Mouse (Mus musculus) heart, embryonic 11.5 days (tissue): ENCODE measurements at regions not wholly inside any gene's neighbourhood (a gene's known extent, or its start where the extent isn't known, plus 50 kb on each side); places are given as distances from the start of the nearest gene placed in this dataset.

Experiments
- ATAC-seq: fragments of 200-750 bp; cut with Nextera tagmentation; replicated peaks from 2 replicates; pipeline ENCODE4 v1.8.0; 2017; ENCODE audit warnings: moderate library complexity; ENCODE audit not compliant: insufficient number of reproducible peaks, low FRiP score, low TSS enrichment
- H3K27ac ChIP-seq: fragments of 300-500 bp; sonication (generic); 2 replicates; pipeline ENCODE4 v1.5.1; 2014; ENCODE audit warnings: mild to moderate bottlenecking, low read depth, low read length
- H3K27me3 ChIP-seq: fragments of 300-500 bp; sonication (generic); 2 replicates; pipeline ENCODE4 v1.6.1; 2014; ENCODE audit warnings: mild to moderate bottlenecking, low read length, mixed read lengths; ENCODE audit not compliant: control insufficient read depth, insufficient read depth
- H3K36me3 ChIP-seq: fragments of 300-500 bp; sonication (generic); 2 replicates; pipeline ENCODE4 v1.6.1; 2014; ENCODE audit warnings: mild to moderate bottlenecking, low read length, moderate library complexity, mixed read lengths; ENCODE audit not compliant: control insufficient read depth, insufficient read depth
- H3K4me1 ChIP-seq: fragments of 300-500 bp; sonication (generic); 2 replicates; pipeline ENCODE4 v1.6.1; 2014; ENCODE audit warnings: low read length; ENCODE audit not compliant: control insufficient read depth, insufficient read depth
- H3K4me2 ChIP-seq: fragments of 300-500 bp; sonication (generic); 2 replicates; pipeline ENCODE4 v1.6.1; 2014; ENCODE audit warnings: mild to moderate bottlenecking, moderate library complexity
- H3K4me3 ChIP-seq: fragments of 300-500 bp; sonication (generic); 2 replicates; pipeline ENCODE4 v1.5.1; 2014; ENCODE audit warnings: low read depth, low read length
- H3K9ac ChIP-seq: fragments of 300-500 bp; sonication (generic); 2 replicates; pipeline ENCODE4 v1.6.1; 2014; ENCODE audit warnings: mild to moderate bottlenecking, low read depth, low read length, moderate library complexity
- H3K9me3 ChIP-seq: fragments of 300-500 bp; sonication (generic); replicated peaks from 2 replicates; pipeline ENCODE4 v1.6.1; 2016; ENCODE audit warnings: low read length; ENCODE audit not compliant: control insufficient read depth
- whole genome bisulfite sequencing: fragments of 180-500 bp; shearing (Covaris S2); extraction: QIAGEN DNeasy Blood & Tissue Kit; methylation state at CpG from one replicate; pipeline ENCODE4 v1.1.7; 2014; ENCODE audit not compliant: insufficient replicate concordance; 5-methylcytosine and 5-hydroxymethylcytosine counted together

GRCm38 (mm10) chr15:62230773-62231172 lies 1308.0 kb upstream of the A1bg start:
- Histone ChIP-seq H3K9me3 (no peaks in the 10 kb centered on the region), H3K4me2 (no peak overlapping the region), H3K27ac (no peak overlapping the region), H3K27me3 (no peaks in the 10 kb centered on the region), H3K36me3 (no peaks in the 10 kb centered on the region), H3K9ac (no peak overlapping the region), H3K4me1 (0 out of 2 replicates have a peak, but pooled peaks cover 5% of the 10 kb centered on the region), H3K4me3 (no peak overlapping the region)
- WGBS = 52% methylated on average over 5 of the region's 5 CpGs
- ATAC-seq = peak; percentile 73

GRCm38 (mm10) chr15:62229491-62230283 lies 1306.9 kb upstream of the A1bg start:
- ATAC-seq = 0 out of 2 replicates have a peak, but pooled peaks have one; percentile 39
- no peak overlapping the region for H3K4me3 ChIP-seq
- H3K36me3 ChIP-seq = no peaks in the 10 kb centered on the region
- no peak overlapping the region for H3K27ac ChIP-seq
- no peak overlapping the region for H3K4me2 ChIP-seq
- H3K9me3 ChIP-seq = no peaks in the 10 kb centered on the region
- H3K27me3 ChIP-seq = no peaks in the 10 kb centered on the region
- no peak overlapping the region for H3K9ac ChIP-seq
- whole genome bisulfite sequencing = 70% methylated on average over 8 of the region's 8 CpGs
- H3K4me1 ChIP-seq = 0 out of 2 replicates have a peak, but pooled peaks cover 5% of the 10 kb centered on the region

DNA sequence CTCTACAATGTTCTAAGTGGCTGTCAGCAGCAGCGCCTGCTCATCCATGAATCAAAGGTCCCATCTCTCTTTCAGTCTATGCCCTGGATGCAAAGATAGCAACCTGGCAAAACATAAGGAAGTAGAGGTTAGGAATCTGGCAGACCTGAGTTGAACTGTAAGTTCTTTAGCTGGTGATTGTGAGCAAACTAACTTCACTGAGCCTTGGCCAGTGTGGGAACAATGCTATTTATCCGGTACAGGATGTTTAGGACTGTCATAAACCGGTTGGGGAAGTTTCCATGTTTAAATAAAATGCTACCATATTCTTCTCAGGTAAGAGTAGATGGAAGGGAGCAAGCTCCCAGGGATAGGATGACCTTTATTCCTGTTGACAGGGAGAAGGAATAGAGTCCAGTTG lies 1306.2 kb upstream of the A1bg start:
- Histone ChIP-seq H3K4me1 (0 out of 2 replicates have a peak, but pooled peaks cover 5% of the 10 kb centered on the region), H3K36me3 (no peaks in the 10 kb centered on the region), H3K4me2 (no peak overlapping the region), H3K9me3 (no peaks in the 10 kb centered on the region), H3K27ac (no peak overlapping the region), H3K9ac (no peak overlapping the region), H3K4me3 (no peak overlapping the region), H3K27me3 (no peaks in the 10 kb centered on the region)
- ATAC-seq = no peak
- WGBS = 86% methylated on average over 3 of the region's 3 CpGs

DNA sequence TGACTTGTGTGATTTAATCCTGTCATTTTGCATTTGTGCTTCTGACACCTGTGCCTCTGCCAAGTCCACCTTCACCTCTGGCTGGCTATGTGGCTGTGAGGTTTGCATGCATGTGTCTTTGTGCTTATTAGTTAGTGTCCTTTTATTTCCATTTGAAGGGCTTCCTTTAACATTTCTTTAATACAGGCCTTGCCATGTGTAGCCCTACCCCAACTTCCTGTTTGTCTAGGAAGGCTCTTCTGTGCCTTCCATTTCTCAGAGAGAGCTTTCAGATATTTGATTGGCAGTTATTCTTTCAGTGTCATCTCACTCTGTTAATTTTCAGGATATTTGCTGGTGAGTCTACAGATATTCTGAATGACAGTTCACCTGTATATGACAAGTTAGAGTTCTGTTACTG lies 1302.0 kb upstream of the A1bg start:
- Histone ChIP-seq H3K9me3 (no peaks in the 10 kb centered on the region), H3K27me3 (no peaks in the 10 kb centered on the region), H3K4me2 (no peak overlapping the region), H3K27ac (no peak overlapping the region), H3K4me1 (peaks cover 19% of the 10 kb centered on the region), H3K9ac (no peak overlapping the region), H3K36me3 (no peaks in the 10 kb centered on the region), H3K4me3 (no peak overlapping the region)
- no peak for ATAC-seq

- H3K9ac ChIP-seq = no peak overlapping the region
- no peak for ATAC-seq
Observed at GRCm38 (mm10) chr15:62224191-62224590, 1301.4 kb upstream of the A1bg start.

GRCm38 (mm10) chr15:62223156-62223840 lies 1300.5 kb upstream of the A1bg start:
- WGBS = 48% methylated on average over 6 of the region's 6 CpGs
- Histone ChIP-seq H3K4me2 (no peak overlapping the region; the same call in 1 of the 2 replicates), H3K4me3 (no peak overlapping the region), H3K27ac (peak overlapping the region; percentile 54), H3K36me3 (no peaks in the 10 kb centered on the region), H3K27me3 (no peaks in the 10 kb centered on the region), H3K9ac (no peak overlapping the region; the same call in 1 of the 2 replicates), H3K4me1 (peaks cover 19% of the 10 kb centered on the region), H3K9me3 (no peaks in the 10 kb centered on the region)
- no peak; the same call in 1 of the 2 replicates for ATAC-seq

More at GRCm38 (mm10) chr15:62224191-62224590, 1301.4 kb upstream of the A1bg start:
- Histone ChIP-seq H3K27me3 (no peaks in the 10 kb centered on the region), H3K27ac (no peak overlapping the region), H3K36me3 (no peaks in the 10 kb centered on the region), H3K4me1 (peaks cover 19% of the 10 kb centered on the region), H3K4me2 (no peak overlapping the region), H3K9me3 (no peaks in the 10 kb centered on the region), H3K4me3 (no peak overlapping the region)
- 83% methylated on average over 3 of the region's 3 CpGs for WGBS

DNA sequence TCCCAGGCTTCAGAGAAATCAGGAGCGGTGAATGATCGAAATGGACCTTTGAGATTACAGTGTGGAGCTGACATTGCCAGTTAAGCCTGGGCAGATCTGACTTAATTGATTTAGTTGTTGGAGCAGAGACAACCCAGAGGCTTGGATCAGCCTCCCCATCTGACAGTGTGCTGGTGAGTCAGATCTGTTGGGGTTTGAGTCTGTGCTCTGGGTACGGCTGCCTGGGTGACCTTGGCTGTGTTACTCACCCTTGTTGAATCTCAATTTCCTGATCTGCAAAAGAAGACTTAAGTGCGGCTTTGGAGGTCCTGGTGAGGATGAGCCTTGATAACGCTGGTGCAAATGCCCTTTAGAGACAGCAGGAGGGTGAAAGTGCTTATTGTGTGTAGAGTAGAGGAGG lies 1299.9 kb upstream of the A1bg start:
- WGBS = 51% methylated on average over 5 of the region's 5 CpGs
- Histone ChIP-seq H3K27me3 (no peaks in the 10 kb centered on the region), H3K27ac (peak overlapping the region; percentile 54), H3K9me3 (no peaks in the 10 kb centered on the region), H3K4me2 (no peak overlapping the region), H3K9ac (no peak overlapping the region), H3K36me3 (no peaks in the 10 kb centered on the region), H3K4me3 (no peak overlapping the region), H3K4me1 (peaks cover 19% of the 10 kb centered on the region)
- ATAC-seq = no peak

GRCm38 (mm10) chr15:62222201-62222600 lies 1299.4 kb upstream of the A1bg start:
- Histone ChIP-seq H3K36me3 (no peaks in the 10 kb centered on the region), H3K9me3 (no peaks in the 10 kb centered on the region), H3K9ac (no peak overlapping the region), H3K4me2 (no peak overlapping the region), H3K4me1 (peaks cover 19% of the 10 kb centered on the region), H3K27ac (peak overlapping the region; percentile 54; the same call in 1 of the 2 replicates), H3K27me3 (no peaks in the 10 kb centered on the region), H3K4me3 (no peak overlapping the region)
- WGBS = 60% methylated on average over 6 of the region's 6 CpGs
- ATAC-seq = no peak
